Mouse (Mus musculus) inflammation-experienced regulatory T-cells (primary cell): ENCODE measurements around the gene Cyp26a1. TPM values are rescaled to one million over a fixed set of nuclear protein-coding genes. Genes with fewer than 3 reads are reported as not detected.

Experiments used
- polyA plus RNA-seq, 2 experiments: library from polyadenylated mRNA; unstranded; fragments of 100-300 nt; shearing (Covaris generic); gene quantifications; one replicate each; pipeline ENCODE4 v1.2.1; 2017

The Cyp26a1 gene
- polyA plus RNA-seq = not detected

GRCm38 (mm10) chr19:37697651-37698272 lies at the start of gene Cyp26a1:
Cyp26a1 (plus strand) TSS chr19:37697798.

GRCm38 (mm10) chr19:37685281-37685680 lies 12.3 kb upstream of the Cyp26a1 start, which contains the start of gene Cyp26c1:
Cyp26c1 (plus strand) TSS chr19:37685581.

Other genes with a start within 250 kb of the Cyp26a1 start
- 10 to 100 TPM; 36.9 to 39.6 TPM for gene Exoc6, start 147.4 kb upstream of the Cyp26a1 start, polyA plus RNA-seq
- not detected for gene Cyp26c1, start 12.2 kb upstream of the Cyp26a1 start, polyA plus RNA-seq